Mouse (Mus musculus): ENCODE data around the gene Sphk2.

- TF ChIP-seq CTCF (IDR thresholded peaks at IDR 0.05; ENCODE audit: borderline replicate concordance, extremely low read depth, insufficient read depth, insufficient read length) (no peak), POLR2A (IDR thresholded peaks at IDR 0.05; ENCODE audit: borderline replicate concordance, extremely low read depth, insufficient read depth, insufficient read length, poor library complexity, severe bottlenecking) (no peak)
These were observed 40.0 kb downstream of the Sphk2 start for GRCm38 (mm10) chr7:45677627-45678295.
